Mouse (Mus musculus) liver, embryonic 11.5 days (tissue): ENCODE data around the gene Lcp1. TPM values are rescaled to one million over a fixed set of nuclear protein-coding genes. Genes with fewer than 3 reads are reported as not detected.

Experiments used
- ATAC-seq: fragments of 200-750 bp; cut with Nextera tagmentation; replicated peaks from 2 replicates; pipeline ENCODE4 v1.8.0; 2017; ENCODE audit warnings: moderate number of reproducible peaks, mild to moderate bottlenecking, moderate TSS enrichment, moderate library complexity; ENCODE audit not compliant: low FRiP score
- DNase-seq: peaks from one replicate; pipeline ENCODE4 v3.0.0-alpha.2; 2017; ENCODE audit warnings: low spot score
- H3K27ac ChIP-seq: fragments of 300-500 bp; sonication (generic); 2 replicates; pipeline ENCODE4 v1.5.1; 2014; ENCODE audit warnings: mild to moderate bottlenecking, low read depth, low read length, control low read depth
- H3K27me3 ChIP-seq: fragments of 300-500 bp; sonication (generic); replicated peaks from 2 replicates; pipeline ENCODE4 v1.6.1; 2014; ENCODE audit warnings: low read length, mixed read lengths; ENCODE audit not compliant: control insufficient read depth, insufficient read depth
- H3K36me3 ChIP-seq: fragments of 300-500 bp; sonication (generic); 2 replicates; pipeline ENCODE4 v1.6.1; 2014; ENCODE audit warnings: mild to moderate bottlenecking, low read length, moderate library complexity, mixed read lengths; ENCODE audit not compliant: control insufficient read depth, insufficient read depth
- H3K4me1 ChIP-seq: fragments of 300-500 bp; sonication (generic); replicated peaks from 2 replicates; pipeline ENCODE4 v1.6.1; 2014; ENCODE audit warnings: low read length, mixed read lengths; ENCODE audit not compliant: control insufficient read depth, insufficient read depth
- H3K4me2 ChIP-seq: fragments of 300-500 bp; sonication (generic); 2 replicates; pipeline ENCODE4 v1.6.1; 2014; ENCODE audit warnings: mild to moderate bottlenecking, control low read depth, moderate library complexity
- H3K4me3 ChIP-seq: fragments of 300-500 bp; sonication (generic); 2 replicates; pipeline ENCODE4 v1.5.1; 2014; ENCODE audit warnings: low read depth, low read length, control low read depth
- H3K9ac ChIP-seq: fragments of 300-500 bp; sonication (generic); 2 replicates; pipeline ENCODE4 v1.6.1; 2014; ENCODE audit warnings: low read depth, low read length, control low read depth
- H3K9me3 ChIP-seq: fragments of 300-500 bp; sonication (generic); 2 replicates; pipeline ENCODE4 v1.6.1; 2016; ENCODE audit warnings: low read length, inconsistent platforms, mixed read lengths; ENCODE audit not compliant: control insufficient read depth
- WGBS: fragments of 180-500 bp; shearing (Covaris S2); extraction: QIAGEN DNeasy Blood & Tissue Kit; methylation state at CpG from one replicate; pipeline ENCODE4 v1.1.7; 2014; 5-methylcytosine and 5-hydroxymethylcytosine counted together
- polyA plus RNA-seq: library from polyadenylated mRNA; unstranded; fragments of >200 nt; fragmentation: Nextera tagmentation; extraction: Ambion mirVana; gene quantifications from 2 replicates; pipeline ENCODE4 v1.2.1, GENCODE M21; 2014

Gene Lcp1
- polyA plus RNA-seq, 1 experiment from 2014 or later = 44.3 TPM

- H3K9ac ChIP-seq = no peak overlapping the region
Observed at GRCm38 (mm10) chr14:75186858-75187415, 56.0 kb downstream of the Lcp1 start.

GRCm38 (mm10) chr14:75188521-75188920 is 57.6 kb downstream of the Lcp1 start:
- no peak overlapping the region for H3K27ac ChIP-seq
- no peaks in the 10 kb centered on the region for H3K36me3 ChIP-seq
- no peak overlapping the region for H3K4me3 ChIP-seq
- ATAC-seq (no peak), DNase-seq (no peak)
- H3K4me1 ChIP-seq = peaks cover 18% of the 10 kb centered on the region
- no peaks in the 10 kb centered on the region for H3K27me3 ChIP-seq
- H3K4me2 ChIP-seq = no peak overlapping the region
- WGBS = 70% methylated on average over 6 of the region's 6 CpGs
- no peak overlapping the region for H3K9ac ChIP-seq
- no peaks in the 10 kb centered on the region for H3K9me3 ChIP-seq

More at GRCm38 (mm10) chr14:75186858-75187415, 56.0 kb downstream of the Lcp1 start:
- ATAC-seq (no peak), DNase-seq (no peak)
- H3K27me3 ChIP-seq = no peaks in the 10 kb centered on the region
- H3K27ac ChIP-seq = no peak overlapping the region
- no peaks in the 10 kb centered on the region for H3K36me3 ChIP-seq
- no peak overlapping the region for H3K4me2 ChIP-seq
- H3K4me1 ChIP-seq = peaks cover 27% of the 10 kb centered on the region
- no peaks in the 10 kb centered on the region for H3K9me3 ChIP-seq
- H3K4me3 ChIP-seq = no peak overlapping the region
- WGBS = 89% methylated on average over 8 of the region's 8 CpGs

- Histone ChIP-seq H3K9ac (no peak overlapping the region), H3K4me2 (no peak overlapping the region), H3K4me3 (no peak overlapping the region), H3K27ac (no peak overlapping the region), H3K9me3 (no peaks in the 10 kb centered on the region), H3K36me3 (no peaks in the 10 kb centered on the region), H3K27me3 (no peaks in the 10 kb centered on the region), H3K4me1 (peaks cover 18% of the 10 kb centered on the region)
- WGBS = 92% methylated on average over 4 of the region's 4 CpGs
- ATAC-seq (no peak), DNase-seq (no peak)
Observed at GRCm38 (mm10) chr14:75189031-75189430, 58.1 kb downstream of the Lcp1 start.

- H3K9me3 ChIP-seq = no peaks in the 10 kb centered on the region
- ATAC-seq = no peak
- 85% methylated on average over 4 of the region's 4 CpGs for WGBS
- H3K27ac ChIP-seq = no peak overlapping the region
- no peaks in the 10 kb centered on the region for H3K36me3 ChIP-seq
- DNase-seq = no peak
- H3K4me3 ChIP-seq = no peak overlapping the region
- no peak overlapping the region for H3K4me2 ChIP-seq
- H3K27me3 ChIP-seq = no peaks in the 10 kb centered on the region
- peaks cover 16% of the 10 kb centered on the region for H3K4me1 ChIP-seq
- H3K9ac ChIP-seq = no peak overlapping the region
Observed at GRCm38 (mm10) chr14:75190683-75191082, 59.8 kb downstream of the Lcp1 start.

GRCm38 (mm10) chr14:75192427-75192826 is 61.5 kb downstream of the Lcp1 start:
- no peaks in the 10 kb centered on the region for H3K9me3 ChIP-seq
- ATAC-seq = no peak
- H3K36me3 ChIP-seq = no peaks in the 10 kb centered on the region
- DNase-seq = no peak
- no peak overlapping the region for H3K27ac ChIP-seq
- H3K4me1 ChIP-seq = peaks cover 2% of the 10 kb centered on the region; the same call in 1 of the 2 replicates
- no peak overlapping the region for H3K9ac ChIP-seq
- 80% methylated on average over 10 of the region's 10 CpGs for WGBS
- H3K4me2 ChIP-seq = no peak overlapping the region
- H3K4me3 ChIP-seq = no peak overlapping the region
- H3K27me3 ChIP-seq = no peaks in the 10 kb centered on the region

- DNase-seq = no peak
- Histone ChIP-seq H3K36me3 (no peaks in the 10 kb centered on the region), H3K4me2 (no peak overlapping the region), H3K9ac (no peak overlapping the region), H3K27ac (no peak overlapping the region), H3K4me1 (peaks cover 5% of the 10 kb centered on the region; the same call in 1 of the 2 replicates), H3K9me3 (no peaks in the 10 kb centered on the region), H3K27me3 (no peaks in the 10 kb centered on the region), H3K4me3 (no peak overlapping the region)
- no peak for ATAC-seq
- 75% methylated on average over 10 of the region's 10 CpGs for WGBS
Observed at GRCm38 (mm10) chr14:75192858-75193257, 62.0 kb downstream of the Lcp1 start.

GRCm38 (mm10) chr14:75195530-75195929 is 64.6 kb downstream of the Lcp1 start:
- Histone ChIP-seq H3K36me3 (no peaks in the 10 kb centered on the region), H3K27me3 (no peaks in the 10 kb centered on the region), H3K4me1 (peaks cover 6% of the 10 kb centered on the region; the same call in 1 of the 2 replicates), H3K9me3 (no peaks in the 10 kb centered on the region), H3K9ac (no peak overlapping the region), H3K27ac (no peak overlapping the region), H3K4me2 (no peak overlapping the region), H3K4me3 (no peak overlapping the region)
- ATAC-seq (no peak), DNase-seq (no peak)
- WGBS = 83% methylated on average over 5 of the region's 5 CpGs

GRCm38 (mm10) chr14:75197027-75197426 is 66.1 kb downstream of the Lcp1 start:
- DNase-seq (no peak), ATAC-seq (0 out of 2 replicates have a peak, but pooled peaks have one; percentile 42)
- Histone ChIP-seq H3K9ac (no peak overlapping the region), H3K27ac (no peak overlapping the region), H3K27me3 (no peaks in the 10 kb centered on the region), H3K4me1 (peaks cover 6% of the 10 kb centered on the region; the same call in 1 of the 2 replicates), H3K9me3 (no peaks in the 10 kb centered on the region), H3K36me3 (no peaks in the 10 kb centered on the region), H3K4me3 (no peak overlapping the region), H3K4me2 (no peak overlapping the region)
- 40% methylated on average over 5 of the region's 5 CpGs for WGBS

GRCm38 (mm10) chr14:75197660-75198059 is 66.8 kb downstream of the Lcp1 start:
- Histone ChIP-seq H3K36me3 (no peaks in the 10 kb centered on the region), H3K4me2 (no peak overlapping the region), H3K27ac (no peak overlapping the region), H3K4me1 (peaks cover 6% of the 10 kb centered on the region; the same call in 1 of the 2 replicates), H3K4me3 (no peak overlapping the region), H3K9ac (no peak overlapping the region), H3K27me3 (no peaks in the 10 kb centered on the region), H3K9me3 (no peaks in the 10 kb centered on the region)
- ATAC-seq = peak; percentile 77; the same call in 1 of the 2 replicates
- no peak for DNase-seq
- 21% methylated on average over 7 of the region's 7 CpGs for WGBS
